Mouse (Mus musculus): ENCODE data around the gene BC053393.

- no peak for TF ChIP-seq CTCF (IDR thresholded peaks at IDR 0.05; ENCODE audit: extremely low read depth, insufficient read depth, low read length)
- TF ChIP-seq POLR2A (IDR thresholded peaks at IDR 0.05; ENCODE audit: extremely low read depth, insufficient read depth, low read length): no peak
Observed at GRCm38 (mm10) chr11:46582741-46583140, 11.4 kb downstream of the BC053393 start.

Measured in cortical plate, adult 2 months (tissue).